Mouse (Mus musculus): ENCODE data around the gene Dctn3.
"Not testable (repeated sequence)": the region's sequence is repeated elsewhere in the genome, so short reads cannot be mapped to it uniquely, and the experiment has no call there.

Dctn3 gene

GRCm38 (mm10) chr4:41699783-41700182 is 23.2 kb downstream of the Dctn3 start, which contains the start of gene Il11ra1:
Gene Il11ra1 (plus strand): TSS chr4:41699989.
- DNase-seq (ENCODE audit: low read depth in 1 of 2, low spot score in 2 of 2): not testable (repeated sequence)

DNA sequence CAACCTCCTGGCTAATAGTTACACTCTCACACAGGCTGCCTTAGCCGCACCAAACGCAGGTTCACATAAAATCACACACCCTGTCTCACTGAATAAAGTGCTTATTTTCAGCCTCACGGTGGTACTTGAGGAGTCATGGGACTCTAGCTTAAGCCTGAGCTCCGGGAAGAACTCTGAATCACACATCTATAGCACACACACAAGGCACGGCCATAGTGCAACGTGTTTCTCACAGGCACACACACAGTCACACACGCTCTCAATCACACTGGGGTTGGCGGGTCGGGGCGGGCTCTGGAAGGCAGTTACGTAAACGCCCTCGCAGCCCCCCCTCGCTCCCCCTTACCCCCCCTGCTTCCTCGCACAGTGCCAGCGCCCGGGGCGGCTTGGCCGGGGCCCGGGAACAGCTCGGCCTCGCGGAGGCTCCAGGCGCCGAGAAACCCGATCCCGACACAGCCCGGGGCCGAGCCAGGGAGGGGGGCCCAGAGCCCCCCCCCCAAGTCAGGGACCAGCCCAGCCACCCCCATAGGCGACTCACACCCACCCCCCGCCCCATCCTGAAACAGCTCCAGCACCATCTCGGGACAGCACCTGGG is 24.5 kb downstream of the Dctn3 start:
- DNase-seq (ENCODE audit: low read depth in 1 of 2, low spot score in 2 of 2): not testable (repeated sequence)

DNA sequence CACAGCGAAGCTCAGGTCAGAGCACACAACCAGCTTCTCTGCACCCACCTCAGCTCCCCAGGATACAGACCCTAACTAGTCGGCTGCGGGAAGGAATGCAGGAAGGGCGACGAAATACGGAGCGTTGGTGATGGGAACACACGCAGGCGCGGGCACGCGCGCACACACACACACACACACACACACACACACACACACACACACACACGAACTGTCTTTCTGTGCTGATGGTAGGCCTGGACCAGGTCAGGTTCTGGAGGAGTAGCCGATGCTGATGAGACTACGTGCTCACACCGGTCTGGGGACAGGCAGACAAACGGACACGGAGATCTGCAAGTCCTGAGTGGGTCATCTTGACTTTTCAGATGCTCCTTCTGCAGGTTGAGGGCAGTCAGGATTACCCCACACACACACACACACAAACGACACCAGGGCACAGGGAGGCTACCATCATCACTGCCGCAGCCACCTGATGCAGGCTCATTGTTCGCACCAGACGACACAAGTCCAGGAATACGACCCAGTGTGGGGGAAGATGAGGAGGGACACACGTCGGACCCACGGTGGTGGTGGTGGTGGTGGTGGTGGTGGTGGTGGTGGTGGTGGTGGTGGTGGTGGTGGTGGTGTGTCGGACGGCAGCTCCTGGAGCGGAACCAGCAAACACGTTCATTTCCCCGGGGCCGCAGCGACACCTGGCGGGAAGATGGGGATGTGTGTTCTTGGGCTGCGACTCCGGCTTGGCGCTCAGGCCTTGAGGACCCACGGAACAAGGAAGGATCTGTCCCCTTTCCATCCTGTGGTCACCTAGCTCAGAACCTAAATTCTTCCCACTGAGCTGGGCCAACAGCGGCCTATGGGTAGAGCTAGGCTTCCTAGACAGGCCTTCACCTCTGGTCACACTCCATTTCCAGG is 25.8 kb downstream of the Dctn3 start, which contains the start of gene Cntfr:
Cntfr (minus strand) TSS at position 160 of the 912 bp plus-strand sequence.
- peak; percentile 19 to 70 for DNase-seq (ENCODE audit: low read depth in 1 of 2, low spot score in 2 of 2)

- not testable (repeated sequence) for DNase-seq (ENCODE audit: low read depth in 1 of 2, low spot score in 2 of 2)
Observed at GRCm38 (mm10) chr4:41696452-41696851, 26.5 kb downstream of the Dctn3 start.

- DNase-seq (ENCODE audit: low read depth in 1 of 2, low spot score in 2 of 2): not testable (repeated sequence)
Observed at GRCm38 (mm10) chr4:41695800-41696199, 27.2 kb downstream of the Dctn3 start.

GRCm38 (mm10) chr4:41693511-41693910 is 29.5 kb downstream of the Dctn3 start:
- not testable (repeated sequence) for DNase-seq (ENCODE audit: low read depth in 1 of 2, low spot score in 2 of 2)

DNA sequence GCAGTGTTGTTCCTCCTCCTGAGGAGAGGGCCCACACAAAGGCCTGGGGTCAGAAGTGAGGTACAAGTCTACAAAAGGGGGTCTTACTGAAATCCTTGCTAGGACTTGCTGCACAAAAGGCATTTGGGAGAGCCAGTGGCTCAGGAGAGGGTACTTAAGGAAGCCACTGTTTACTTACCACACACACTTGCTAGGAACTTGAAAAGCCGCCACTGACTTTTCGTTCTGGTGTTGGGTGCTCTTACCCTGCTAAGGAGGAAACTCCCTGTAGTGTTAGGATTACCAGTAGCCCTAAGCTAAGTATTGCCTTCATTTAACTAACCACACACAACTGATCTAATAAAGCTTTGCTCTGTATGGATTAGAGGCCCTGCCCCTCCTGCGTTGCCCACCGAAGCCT is 33.0 kb downstream of the Dctn3 start:
- DNase-seq (ENCODE audit: low read depth in 1 of 2, low spot score in 2 of 2): not testable (repeated sequence)

DNA sequence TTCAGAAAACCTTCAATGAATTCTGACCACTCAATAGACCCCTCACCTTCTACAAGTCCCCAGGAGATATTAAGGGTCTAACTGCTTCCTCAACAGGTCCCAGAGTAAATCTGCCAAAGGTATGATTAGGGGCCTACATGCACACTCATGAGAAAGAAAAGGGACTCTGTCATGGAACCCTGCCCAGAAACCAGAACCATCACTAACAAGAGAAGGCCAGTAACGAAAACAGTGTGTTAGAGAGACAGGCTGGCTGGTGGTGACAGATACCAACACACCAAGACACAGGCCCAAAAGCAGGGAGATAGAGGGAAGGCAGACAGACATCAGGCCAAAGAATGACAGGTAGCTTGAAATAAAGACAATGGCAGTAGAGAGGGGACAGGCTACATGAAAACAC is 34.4 kb downstream of the Dctn3 start:
- DNase-seq (ENCODE audit: low read depth in 1 of 2, low spot score in 2 of 2): not testable (repeated sequence)

DNA sequence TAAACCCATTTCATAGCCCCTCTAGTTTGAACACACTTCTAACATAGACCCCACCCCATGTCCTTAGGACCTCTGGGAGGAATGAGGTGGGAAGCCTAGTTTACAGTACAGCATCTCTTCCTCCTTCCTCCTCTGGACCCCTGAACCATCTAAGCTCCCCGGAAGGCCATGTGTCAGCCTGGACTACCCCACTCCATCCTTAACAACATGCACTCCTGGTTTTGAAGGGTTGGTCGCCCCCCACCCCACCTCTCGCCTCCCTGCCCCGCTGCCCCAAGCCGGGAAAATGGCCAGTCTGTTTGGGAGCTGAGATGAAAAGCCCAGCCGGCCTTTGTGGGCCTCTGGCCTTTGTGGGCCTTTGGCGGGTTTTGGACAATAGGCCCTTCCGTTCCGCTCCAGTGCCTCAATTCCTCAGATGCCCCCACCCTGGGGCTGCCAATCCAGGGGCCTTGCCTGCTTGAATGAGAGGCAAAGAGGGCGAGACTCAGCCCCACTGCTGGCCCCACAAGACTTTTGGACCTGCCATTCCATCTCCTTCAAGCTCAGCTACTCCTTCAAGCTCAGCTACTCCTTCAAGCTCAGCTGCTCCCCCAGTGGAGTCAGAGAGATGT is 37.0 kb downstream of the Dctn3 start:
- not testable (repeated sequence) for DNase-seq (ENCODE audit: low read depth in 1 of 2, low spot score in 2 of 2)

DNA sequence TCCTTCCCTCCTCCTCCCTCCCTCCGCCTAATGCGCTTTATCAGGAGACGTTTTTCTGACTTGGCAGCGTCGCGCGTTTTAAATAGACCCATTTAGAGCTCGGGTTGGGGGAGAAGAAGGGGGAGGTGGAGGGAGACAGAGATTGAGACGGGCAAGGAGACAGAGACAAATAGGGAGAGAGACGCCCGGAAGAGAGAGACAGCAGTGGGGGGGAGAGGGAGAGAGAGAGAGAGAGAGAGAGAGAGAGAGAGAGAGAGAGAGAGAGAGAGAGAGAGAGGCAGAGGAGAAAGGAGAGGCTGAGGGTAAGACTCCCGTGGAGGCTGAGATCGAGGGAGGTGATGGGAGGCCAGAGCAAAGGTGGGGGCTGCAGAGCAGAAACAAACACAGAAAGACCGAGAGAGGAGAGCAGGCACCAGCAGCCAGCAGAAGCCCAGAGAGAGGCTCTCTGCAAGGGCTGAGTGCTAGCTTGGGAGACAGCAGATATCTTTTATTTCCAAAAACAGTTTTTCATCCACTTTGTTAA is 38.0 kb downstream of the Dctn3 start:
- not testable (repeated sequence) for DNase-seq (ENCODE audit: low read depth in 1 of 2, low spot score in 2 of 2)

DNA sequence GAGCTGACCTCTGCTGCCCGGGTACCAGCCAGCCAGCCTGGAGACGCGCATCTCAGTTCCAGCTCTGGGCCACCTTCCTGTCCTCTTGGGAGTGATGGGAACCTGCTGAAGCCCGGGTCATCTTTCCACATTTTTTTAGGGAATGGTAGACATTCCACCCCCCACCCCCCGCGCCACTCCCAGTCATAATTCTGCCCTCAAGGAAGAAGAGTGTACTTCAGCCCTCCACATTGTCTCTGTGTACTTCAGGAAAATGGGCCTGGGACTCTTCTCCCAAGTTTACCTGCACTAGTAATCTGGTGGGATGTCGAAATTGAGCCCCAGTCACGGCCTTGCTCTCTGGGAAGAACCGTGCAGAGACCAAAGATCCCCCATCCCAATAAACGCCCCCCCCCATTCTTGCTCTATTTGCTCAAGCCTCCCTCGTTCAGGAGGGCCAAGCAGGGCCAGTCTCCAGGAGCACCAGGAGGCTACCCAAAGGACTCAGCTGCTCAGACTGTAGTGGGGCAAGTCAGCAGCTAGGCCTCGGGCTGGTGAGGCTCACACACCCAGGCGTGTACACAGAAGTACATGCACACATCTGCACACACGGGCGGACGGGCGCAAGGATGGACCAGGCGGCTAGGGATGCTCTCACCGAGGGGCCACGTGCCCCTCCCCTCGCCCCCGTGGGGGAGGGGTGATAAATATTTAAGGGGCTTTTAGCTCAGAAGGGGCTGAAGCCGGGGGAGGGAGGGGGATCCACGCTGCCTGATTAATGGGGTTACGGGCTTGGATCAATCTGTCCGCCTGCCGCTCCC is 38.6 kb downstream of the Dctn3 start:
- DNase-seq (ENCODE audit: low read depth in 1 of 2, low spot score in 2 of 2): not testable (repeated sequence)

DNA sequence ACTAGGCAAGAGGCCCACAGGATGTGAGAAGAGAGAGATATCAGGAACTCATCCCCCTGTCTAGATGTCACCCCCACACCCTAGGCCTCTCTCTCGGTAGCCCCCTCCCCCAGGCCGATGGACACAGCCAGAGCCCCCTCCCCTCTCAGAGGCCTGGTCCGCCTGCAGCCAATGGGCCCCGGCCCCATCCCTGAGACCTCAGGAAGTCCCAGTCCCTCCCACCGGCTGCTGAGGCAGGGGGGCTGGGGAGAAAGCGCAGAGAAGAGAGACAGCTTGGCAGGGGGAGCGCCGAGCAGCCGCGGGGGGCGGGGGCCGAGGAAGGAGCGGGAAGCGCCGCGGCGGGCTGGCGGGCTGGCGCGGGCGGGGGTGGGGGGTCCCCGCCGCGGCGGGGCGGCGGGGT is 39.7 kb downstream of the Dctn3 start:
- not testable (repeated sequence) for DNase-seq (ENCODE audit: low read depth in 1 of 2, low spot score in 2 of 2)

GRCm38 (mm10) chr4:41682789-41683188 is 40.2 kb downstream of the Dctn3 start:
- no peak for DNase-seq (ENCODE audit: low read depth in 1 of 2, low spot score in 2 of 2)

- DNase-seq (ENCODE audit: low read depth in 1 of 2, low spot score in 2 of 2): no peak
Observed at GRCm38 (mm10) chr4:41681947-41682346, 41.0 kb downstream of the Dctn3 start.

- DNase-seq (ENCODE audit: low read depth in 1 of 2, low spot score in 2 of 2): no peak
Observed at GRCm38 (mm10) chr4:41681176-41681575, 41.8 kb downstream of the Dctn3 start.

GRCm38 (mm10) chr4:41679291-41679690 is 43.7 kb downstream of the Dctn3 start:
- no peak for DNase-seq (ENCODE audit: low read depth in 1 of 2, low spot score in 2 of 2)

DNA sequence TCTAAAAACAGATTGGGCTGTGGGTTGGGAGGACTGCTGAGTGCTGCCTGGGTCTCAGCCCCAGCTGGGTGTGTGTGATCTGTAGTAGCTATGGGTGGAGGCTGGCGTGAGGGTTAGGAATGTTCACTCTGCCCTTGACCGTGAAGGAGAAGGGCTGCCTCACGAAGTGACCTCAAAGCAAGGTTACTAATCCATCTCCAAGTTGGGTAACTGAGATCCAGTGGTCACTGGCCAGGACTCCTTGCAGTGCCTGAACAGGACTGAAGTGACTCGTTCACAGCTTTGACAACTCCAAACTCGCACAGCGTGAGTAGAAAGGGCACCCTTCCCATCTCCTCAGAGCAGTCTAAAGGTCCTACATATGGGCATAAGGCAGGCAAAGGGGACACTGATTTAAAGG is 44.1 kb downstream of the Dctn3 start:
- no peak for DNase-seq (ENCODE audit: low read depth in 1 of 2, low spot score in 2 of 2)

DNA sequence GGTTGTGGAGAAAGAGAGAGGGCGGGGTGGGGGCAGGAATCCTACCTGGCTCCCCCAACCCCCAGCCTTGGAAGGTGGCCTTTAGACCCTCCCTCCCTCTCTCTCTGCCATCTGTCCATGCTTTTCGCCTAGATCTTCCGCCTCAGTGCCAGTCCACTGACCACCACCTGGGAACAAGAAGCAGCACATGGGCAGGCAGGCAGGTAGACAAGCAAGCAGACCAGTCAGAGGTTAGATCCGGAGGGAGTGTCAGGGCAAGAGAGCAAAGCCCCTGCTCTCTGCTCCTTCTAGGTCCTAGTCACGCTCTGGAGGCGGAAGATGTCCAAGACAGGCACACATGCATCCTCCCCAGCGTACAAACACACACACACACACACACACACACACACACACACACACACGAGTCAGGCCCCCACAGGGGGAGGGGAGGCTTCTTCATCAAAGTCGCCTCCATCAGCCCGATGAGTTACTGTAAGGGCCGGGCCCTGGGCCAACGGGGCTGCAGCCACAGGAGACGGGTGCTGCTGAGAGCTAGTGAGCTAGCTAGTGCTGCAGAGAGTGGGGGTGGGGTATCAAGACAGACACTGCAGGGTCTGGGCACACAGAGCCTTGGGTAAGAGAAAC is 45.9 kb downstream of the Dctn3 start:
- DNase-seq (ENCODE audit: low read depth in 1 of 2, low spot score in 2 of 2): no peak

- DNase-seq (ENCODE audit: low read depth in 1 of 2, low spot score in 2 of 2): no peak
Observed at GRCm38 (mm10) chr4:41676248-41677005, 46.5 kb downstream of the Dctn3 start.
